Mouse (Mus musculus) embryonic stem cell, embryonic (primary cell): Measurements from ENCODE around the gene Samsn1.

ENCODE experiments used
- CTCF ChIA-PET, 4 experiments: fragments of 300-600 bp in 2 of 4; fragments of 350-600 bp in 2 of 4; sonication (Branson Sonifier 250); formaldehyde crosslinking; loops; one replicate each; lab custom pipeline; 2022; ENCODE audit warnings: inconsistent platforms in 2 of 4; lab: Charles Lee
- POLR2A ChIA-PET, 4 experiments: fragments of 300-600 bp in 2 of 4; fragments of 350-600 bp in 2 of 4; sonication (Branson Sonifier 250); formaldehyde crosslinking; loops; one replicate each; lab custom pipeline; 2022; ENCODE audit warnings: antibody characterized with exemption in 4 of 4, inconsistent platforms in 1 of 4; lab: Charles Lee

The Samsn1 gene

DNA sequence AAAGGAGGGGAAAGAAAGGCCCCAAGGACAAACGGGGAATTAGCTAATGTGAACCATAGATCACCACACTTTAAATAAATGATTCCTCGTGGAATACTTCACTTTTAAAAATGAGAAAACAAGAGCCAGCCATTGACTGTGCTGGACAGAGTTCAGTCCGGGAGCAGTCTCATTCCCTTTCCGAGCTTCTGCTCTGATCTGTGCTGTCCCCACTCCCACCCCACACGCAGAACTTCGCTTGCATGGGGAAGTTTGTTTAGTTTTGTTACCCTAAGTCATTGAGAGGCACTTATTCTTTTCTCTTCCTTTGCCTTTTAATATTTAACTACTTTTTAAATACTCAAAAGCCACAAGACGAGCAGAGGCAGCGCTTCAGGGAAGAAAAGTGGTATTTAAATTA is 60.1 kb downstream of the Samsn1 start:
- CTCF ChIA-PET, result no interaction called here
- POLR2A ChIA-PET, result interaction anchor here in 1 of 4 experiments (1.0 kb wide), 1 partner anchor 88 kb away, joined by 4 read pairs; no protein-coding TSS in a partner anchor

DNA sequence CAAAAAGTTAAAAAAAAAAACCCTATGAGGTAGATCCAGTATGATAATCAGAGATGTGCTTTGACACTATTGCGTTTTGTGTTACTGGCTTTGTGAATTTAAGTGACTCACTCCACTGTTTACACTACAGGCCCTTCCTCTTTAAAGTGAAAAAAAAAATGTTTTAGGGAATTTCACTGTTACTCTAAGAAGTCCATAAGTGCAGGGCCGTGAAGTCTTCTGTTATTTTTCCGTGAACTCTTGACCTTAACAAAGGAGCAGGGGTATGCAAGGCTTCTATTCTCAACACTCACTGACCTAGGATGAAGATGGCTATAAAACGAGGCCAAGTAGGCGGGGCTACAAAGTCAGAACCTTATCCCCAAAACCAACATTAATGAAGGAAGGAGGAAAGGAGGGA is 60.6 kb downstream of the Samsn1 start:
- CTCF ChIA-PET, result interaction anchor here in 1 of 4 experiments (0.6 kb wide), 1 partner anchor 58 kb away, joined by 4 read pairs; no protein-coding TSS in a partner anchor
- POLR2A ChIA-PET, result interaction anchor here in 1 of 4 experiments (0.7 to 1.0 kb wide), 2 partner anchors 88 to 434 kb away, joined by 3 to 4 read pairs; no protein-coding TSS in a partner anchor

DNA sequence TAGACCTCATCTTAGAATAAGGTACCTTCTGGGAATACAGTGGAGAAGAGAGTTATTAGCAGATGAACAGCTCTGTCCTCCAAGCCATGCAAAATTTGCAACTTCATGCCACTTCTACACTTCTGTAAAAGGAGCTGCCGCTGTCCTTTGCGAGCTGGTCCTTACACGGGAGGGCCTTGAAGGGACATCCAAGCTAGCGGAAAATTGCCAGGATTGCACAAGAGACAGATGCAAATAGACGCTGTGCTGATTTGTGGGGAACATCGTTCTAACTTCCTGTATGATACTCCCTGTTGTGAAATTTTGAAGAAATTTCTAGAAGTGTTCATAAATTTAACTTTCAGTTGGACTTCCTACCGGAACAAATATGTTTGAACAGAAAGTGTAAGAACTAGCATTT is 61.0 kb downstream of the Samsn1 start:
- CTCF ChIA-PET, result interaction anchor here in 1 of 4 experiments (0.6 kb wide), 1 partner anchor 58 kb away, joined by 4 read pairs; no protein-coding TSS in a partner anchor
- POLR2A ChIA-PET, result interaction anchor here in 1 of 4 experiments (0.7 kb wide), 1 partner anchor 434 kb away, joined by 3 read pairs; no protein-coding TSS in a partner anchor

DNA sequence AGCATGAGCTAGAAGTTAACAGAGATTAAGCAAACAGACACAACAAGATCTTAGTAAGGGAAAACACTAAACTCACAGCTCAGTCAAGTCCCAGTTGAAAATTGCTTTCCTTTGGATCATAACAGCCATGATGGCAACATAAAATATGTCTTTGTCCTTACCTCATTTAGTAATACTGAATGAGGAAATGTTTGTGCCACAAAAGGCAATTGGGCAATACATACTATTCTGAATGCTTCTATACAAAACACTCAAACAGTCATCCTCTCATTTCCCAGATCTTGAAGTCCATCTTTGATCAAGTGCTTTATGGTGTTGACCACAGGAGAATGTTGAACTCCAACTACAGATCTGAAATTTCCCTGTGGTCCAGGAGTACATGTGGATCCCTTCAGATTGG is 88.7 kb downstream of the Samsn1 start:
- POLR2A ChIA-PET, result no interaction called here
- CTCF ChIA-PET, result no interaction called here

DNA sequence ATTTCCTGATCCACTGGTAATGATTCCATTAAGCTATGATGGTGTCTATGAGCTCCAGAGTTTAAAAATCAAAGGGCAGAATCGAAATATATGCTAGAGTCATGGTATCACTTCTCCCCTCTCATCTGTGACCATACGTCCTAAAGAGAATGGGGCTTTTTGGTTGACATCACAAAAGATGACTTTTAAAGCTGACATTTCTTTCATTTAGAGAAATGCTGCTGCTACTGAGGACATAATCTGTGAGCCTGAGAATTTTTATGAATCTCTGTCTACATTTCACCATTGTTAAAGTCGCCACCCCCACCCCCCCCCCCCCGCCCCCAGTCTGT is 91.9 kb downstream of the Samsn1 start:
- CTCF ChIA-PET, result no interaction called here

DNA sequence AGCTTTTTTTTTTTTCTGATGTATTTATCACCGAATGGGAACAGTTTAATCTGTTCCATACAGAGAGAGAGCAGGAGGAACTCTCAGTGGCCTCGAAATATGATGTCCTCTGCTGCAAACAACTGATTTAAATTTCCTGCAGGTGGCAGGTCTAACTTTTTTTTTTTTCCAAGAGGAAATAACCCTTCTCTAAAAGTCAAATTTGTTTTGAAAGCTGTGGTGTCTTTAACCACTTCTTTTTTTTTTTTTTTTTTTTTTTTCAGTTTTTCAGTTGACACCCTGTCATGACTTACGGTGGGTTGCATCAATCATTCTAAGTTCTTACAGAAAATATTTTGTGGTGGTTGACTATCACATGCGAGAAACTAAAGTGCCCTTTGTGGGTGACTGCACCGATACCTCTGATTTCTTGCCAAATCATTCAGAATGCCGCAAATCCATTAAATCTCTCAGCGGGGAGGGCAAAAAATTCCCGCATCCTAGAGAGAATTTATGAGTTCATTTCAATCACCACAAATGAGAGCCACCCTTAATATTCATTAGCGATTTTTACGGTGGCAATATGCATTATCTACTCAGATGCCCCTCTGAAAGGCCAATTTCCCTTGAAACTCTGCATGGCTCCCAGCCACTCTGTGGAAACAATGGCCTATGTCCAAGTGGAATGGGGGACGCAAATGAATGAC is 92.4 kb downstream of the Samsn1 start:
- ChIA-PET CTCF (no interaction called here), POLR2A (no interaction called here)

More for the DNA sequence above, 91.9 kb downstream of the Samsn1 start:
- POLR2A ChIA-PET, result no interaction called here

DNA sequence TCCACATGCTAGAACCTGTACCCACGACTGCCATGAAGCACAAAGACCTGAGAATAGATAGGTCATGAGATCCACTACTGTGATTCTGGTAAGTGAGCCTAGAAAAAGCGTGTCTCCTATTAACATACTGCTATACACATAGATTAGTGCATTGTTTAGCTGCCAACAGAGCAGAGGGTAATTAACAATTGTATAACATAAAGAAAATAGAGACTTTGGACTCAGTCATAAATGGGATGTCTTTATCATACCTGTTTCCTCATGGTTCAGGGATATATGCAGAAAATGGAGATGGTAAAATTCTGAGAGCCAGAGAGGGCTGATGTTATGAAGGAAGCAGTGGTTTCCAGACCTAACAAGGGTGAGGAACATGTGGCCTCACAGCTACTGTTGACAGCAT is 95.6 kb downstream of the Samsn1 start:
- CTCF ChIA-PET, result no interaction called here

DNA sequence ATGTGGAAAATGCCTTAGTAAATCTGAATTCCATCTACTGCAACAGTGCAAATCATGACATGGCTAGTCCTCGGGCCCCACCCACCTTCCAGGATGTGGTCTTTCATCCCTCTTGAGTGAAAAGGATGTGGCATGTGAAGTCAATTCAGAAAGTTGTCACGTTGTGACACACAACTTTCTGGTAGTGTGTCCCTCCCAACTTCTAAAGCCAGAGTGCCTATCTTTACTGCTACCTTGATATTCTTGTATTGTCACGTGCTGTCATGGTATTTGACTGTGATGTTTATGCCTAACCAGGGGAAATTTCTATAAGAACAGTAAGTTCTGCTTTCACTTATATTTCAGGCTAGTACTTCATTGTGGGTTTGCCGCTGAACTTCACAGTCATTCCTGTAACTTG is 101.2 kb downstream of the Samsn1 start:
- CTCF ChIA-PET, result no interaction called here
- POLR2A ChIA-PET, result no interaction called here

More for the DNA sequence above, 95.6 kb downstream of the Samsn1 start:
- POLR2A ChIA-PET, result no interaction called here

DNA sequence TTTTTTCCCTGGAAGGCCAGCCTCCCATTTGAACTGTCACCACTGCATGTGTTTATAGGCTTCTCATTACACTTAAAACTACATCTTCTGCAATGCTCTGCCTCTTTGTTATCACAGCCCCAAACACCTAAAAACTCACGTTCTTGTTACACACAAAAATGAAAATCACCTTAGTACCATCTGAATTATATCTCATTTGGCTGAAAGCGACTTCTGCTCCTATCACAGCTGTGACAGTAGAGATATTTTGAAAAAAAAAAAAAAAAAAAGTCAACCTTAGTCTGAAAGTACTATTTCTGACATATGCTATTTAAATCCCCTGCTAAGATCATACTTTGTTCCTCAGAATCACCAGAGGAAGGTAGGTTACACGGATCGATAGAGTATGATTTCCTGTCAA is 102.8 kb downstream of the Samsn1 start:
- CTCF ChIA-PET, result no interaction called here
- POLR2A ChIA-PET, result no interaction called here

DNA sequence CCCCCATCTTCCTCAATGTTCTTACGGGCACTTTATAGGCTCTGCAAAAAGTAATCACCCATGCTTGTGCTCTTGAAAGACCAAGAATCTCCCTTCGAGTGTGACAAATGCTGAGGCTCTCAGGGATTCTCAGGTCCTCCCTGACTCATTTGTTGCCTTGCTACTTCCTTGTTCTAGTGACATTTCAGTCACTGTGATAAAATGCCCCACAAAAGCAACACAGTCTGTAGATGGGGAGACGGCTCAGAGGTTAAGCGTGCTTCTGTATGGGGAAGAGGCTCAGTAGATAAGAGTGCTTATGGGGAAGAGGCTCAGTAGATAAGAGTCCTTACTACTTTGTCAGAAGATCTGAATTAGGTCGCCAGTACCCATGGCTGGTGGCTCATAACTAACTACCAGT is 104.4 kb downstream of the Samsn1 start:
- CTCF ChIA-PET, result no interaction called here

DNA sequence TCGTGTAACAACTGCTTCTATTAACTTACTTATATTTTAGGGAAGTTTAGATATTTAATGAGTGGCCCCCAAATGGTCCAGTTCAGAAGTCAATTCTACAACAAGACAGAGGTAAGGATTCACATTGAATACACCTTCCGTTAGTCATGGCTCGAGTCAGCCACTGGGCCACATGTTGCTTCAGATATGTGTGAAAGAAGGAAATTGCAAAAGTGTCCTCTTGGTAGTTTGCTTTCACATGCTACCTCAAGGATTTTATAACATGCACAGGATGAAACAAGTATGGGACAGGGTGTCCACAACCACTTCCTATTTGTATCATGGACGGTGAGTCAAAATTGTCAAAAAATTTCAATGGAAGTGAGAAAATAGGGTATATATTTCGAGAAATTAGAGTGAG is 110.0 kb downstream of the Samsn1 start:
- POLR2A ChIA-PET, result no interaction called here
- CTCF ChIA-PET, result no interaction called here

More for the DNA sequence above, 104.4 kb downstream of the Samsn1 start:
- POLR2A ChIA-PET, result no interaction called here

DNA sequence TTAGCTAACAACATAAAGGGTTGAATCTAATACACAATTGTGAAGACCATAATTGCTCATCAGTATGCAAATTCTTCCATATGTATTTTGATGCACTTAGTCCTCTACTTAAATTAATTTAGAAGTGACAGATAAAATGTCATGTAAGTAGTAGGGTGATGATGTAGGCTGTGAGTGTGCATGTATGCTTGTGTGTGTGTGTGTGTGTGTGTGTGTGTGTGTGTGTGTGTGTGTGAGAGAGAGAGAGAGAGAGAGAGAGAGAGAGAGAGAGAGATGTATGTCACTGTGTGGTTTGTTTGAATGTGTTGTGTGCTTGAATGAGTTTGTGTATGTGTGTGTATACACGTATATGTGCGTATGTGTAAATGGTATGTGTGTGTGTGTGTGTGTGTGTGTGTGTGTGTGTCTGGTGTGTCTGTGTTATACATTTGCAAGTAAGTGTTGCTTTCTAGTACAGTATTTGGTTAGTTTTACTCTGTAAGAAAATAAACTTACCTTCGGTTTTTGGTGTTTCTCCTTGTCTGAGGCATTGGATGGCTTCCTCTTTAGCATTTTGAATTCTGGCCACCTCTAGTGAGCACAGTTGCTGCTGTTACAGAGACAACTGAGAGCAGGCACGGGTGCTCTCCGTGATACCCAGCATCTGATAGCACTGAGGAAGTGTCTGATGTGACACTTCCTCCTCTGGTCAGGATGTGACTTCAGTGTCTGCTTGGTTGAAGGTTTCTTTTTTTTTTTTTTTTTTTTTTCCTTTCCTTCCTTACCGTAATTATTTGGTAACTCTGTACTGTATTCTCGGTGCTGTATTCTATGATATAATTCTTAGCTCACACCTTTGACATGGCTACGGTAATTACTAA is 113.2 kb downstream of the Samsn1 start:
- CTCF ChIA-PET, result no interaction called here
- POLR2A ChIA-PET, result no interaction called here

DNA sequence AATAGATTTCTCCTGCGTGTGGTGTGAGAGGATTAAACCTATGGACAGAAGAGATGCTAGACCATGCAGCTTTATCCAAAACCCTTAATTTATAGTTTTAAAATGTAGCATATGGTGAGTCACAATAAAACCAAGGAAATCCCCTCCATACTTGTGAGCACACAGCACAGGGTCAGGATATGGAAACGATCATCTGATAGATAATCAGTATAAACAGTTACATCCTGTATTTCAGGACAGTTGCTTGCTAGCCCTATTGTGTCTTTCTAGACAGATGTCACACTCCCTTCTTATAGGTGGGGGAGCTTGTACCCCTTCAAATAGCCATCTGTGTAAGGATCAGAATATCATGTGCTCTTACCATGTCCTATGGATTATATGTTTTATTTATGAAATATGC is 115.3 kb downstream of the Samsn1 start:
- POLR2A ChIA-PET, result no interaction called here
- CTCF ChIA-PET, result no interaction called here

DNA sequence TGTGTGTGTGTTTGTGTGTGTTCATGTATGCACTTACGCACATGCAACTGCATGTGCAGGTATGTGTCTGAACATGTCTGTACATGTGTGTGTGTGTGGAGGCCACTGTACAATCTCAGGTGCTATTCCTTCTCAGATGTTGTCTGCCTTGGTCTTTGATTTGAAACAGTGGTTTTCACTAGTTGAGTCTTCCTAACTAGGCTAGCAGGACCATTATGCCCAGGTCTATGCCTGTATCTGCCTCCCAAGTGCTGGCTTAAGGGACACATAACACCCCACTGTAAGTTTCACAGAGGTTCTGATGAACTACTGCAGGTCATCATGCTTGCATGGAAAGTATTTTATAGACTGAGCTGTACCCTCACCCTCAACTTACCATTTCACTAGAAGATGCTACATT is 115.8 kb downstream of the Samsn1 start:
- ChIA-PET POLR2A (no interaction called here), CTCF (no interaction called here)

DNA sequence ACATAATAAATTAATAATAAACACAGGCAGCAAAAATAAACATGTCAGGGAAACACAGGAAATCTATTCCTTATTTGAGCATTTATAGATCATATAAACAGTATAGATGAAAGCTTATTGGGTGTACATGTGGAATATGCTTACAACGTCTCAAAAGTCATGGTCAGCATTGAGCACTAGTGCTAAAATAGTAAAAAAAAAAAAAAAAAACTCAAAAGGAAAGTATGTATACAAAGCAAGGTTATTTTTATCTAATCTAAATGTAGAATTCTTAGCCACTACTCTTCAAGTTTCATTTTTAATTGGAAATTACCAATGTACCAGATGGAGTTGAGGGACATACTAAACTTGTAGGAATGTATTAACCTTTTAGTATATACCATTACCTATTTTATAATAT is 116.8 kb downstream of the Samsn1 start:
- ChIA-PET CTCF (no interaction called here), POLR2A (no interaction called here)

DNA sequence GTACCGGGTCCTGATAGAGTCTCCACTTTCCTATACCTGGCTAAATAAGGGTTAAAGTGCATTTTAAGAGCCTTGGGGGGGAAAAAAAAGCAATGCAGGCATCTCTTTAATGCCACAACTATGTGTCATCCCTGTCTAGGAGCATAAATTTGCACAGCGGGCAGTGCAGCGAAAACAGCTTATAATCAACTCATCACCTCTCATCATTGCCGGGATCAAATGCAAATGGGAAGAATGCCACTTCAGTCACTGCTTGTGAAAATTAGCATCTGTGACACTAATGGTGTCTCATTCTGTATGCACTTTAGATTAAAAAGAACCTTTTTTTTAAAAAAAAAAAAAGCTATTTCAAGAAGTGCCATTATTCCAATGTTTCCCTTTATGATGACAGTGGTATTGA is 118.0 kb downstream of the Samsn1 start:
- POLR2A ChIA-PET, result no interaction called here
- CTCF ChIA-PET, result no interaction called here

DNA sequence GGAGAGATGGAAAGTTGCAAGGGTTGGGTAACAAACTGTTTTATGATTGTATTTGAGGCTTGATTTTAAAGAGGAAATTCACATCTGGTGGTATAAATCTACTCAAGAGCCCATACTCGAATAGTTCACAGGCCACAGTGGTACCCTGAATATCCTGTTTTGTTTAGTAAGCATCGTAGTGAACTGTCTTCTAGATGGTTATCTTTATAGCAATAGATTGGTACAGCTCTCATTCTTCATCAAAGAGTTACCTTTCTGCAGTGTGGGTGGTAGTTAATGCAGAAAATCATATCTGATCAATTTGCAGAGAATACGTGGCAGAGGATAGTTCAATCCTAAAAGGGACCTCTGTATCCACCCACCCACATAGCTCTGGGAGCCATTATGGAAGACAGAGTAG is 119.1 kb downstream of the Samsn1 start:
- POLR2A ChIA-PET, result no interaction called here
- CTCF ChIA-PET, result no interaction called here

DNA sequence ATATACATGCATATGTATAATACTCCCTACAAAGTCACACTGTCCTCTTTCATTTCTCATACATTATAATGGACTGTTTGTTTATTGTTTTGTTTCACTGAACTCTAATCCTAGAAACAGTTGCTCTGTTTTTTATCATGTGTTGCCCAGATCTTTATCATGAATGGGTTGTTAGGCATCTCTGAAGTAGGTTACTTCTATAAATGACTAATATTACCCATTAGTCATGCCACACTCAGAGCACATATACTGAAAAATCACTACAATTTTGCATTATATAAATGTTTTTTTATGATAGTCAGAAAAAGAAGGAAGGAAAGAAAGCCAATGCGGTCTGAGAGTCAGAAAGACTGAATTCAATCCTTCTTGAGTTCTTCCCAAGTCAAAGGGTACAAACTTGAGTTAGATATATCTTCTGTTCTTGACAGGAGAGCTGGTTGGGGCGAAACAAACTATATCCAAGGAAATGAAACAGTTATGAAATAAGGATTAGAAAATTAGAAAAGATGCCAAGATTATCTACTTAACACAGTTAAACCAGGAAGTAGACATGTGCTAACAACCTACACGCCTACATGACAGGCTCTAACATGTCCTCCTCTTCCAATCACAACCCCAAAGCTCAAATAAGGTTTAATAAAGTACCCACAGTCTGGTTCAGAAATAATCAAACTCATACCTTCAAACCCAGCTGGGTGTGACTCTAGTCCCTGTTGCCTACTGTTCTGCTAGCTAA is 122.0 kb downstream of the Samsn1 start:
- POLR2A ChIA-PET, result no interaction called here
- CTCF ChIA-PET, result no interaction called here

DNA sequence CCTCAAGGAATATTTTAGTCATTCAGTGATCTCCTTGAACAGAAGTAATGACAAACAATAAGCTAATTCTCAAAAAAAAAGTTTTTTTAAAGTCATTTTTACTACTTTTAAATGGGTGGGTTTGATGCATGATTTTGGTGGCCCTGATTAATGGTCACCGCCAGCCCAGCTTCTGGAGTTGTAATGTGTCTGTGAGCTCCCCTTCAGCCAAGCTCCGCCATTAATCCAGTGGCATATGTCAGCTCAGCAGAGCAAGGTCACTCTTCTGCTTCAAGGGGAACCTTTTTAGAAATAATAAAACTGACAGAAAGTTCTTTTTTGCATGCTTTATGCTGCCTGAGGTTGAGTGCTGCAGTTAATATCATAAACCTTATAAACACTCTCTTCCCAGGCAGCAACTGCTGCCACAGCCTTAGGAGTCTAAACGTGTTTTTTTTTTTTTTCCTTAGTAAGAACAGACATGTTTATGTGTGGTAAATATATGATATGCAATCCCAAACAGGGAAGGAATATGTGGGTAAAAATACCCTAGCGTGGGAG is 124.2 kb downstream of the Samsn1 start:
- POLR2A ChIA-PET, result interaction anchor here in 1 of 4 experiments (0.6 kb wide), 1 partner anchor 296 kb away, joined by 5 read pairs; no protein-coding TSS in a partner anchor
- CTCF ChIA-PET, result interaction anchor here in 1 of 4 experiments (0.6 kb wide), 1 partner anchor 218 kb away, joined by 4 read pairs; no protein-coding TSS in a partner anchor
